Mouse (Mus musculus) WW6 (cell line): ENCODE measurements around the gene Itprid1.

ENCODE experiments used
- DNase-seq: peaks from one replicate; pipeline ENCODE4 v3.0.0-alpha.2; 2013; ENCODE audit warnings: low read depth, low spot score

Gene Itprid1

GRCm38 (mm10) chr6:55836650-55837320, at the start of gene Itprid1:
Gene Itprid1, plus strand, starts transcription at chr6:55836895.
- DNase-seq: no peak

DNA sequence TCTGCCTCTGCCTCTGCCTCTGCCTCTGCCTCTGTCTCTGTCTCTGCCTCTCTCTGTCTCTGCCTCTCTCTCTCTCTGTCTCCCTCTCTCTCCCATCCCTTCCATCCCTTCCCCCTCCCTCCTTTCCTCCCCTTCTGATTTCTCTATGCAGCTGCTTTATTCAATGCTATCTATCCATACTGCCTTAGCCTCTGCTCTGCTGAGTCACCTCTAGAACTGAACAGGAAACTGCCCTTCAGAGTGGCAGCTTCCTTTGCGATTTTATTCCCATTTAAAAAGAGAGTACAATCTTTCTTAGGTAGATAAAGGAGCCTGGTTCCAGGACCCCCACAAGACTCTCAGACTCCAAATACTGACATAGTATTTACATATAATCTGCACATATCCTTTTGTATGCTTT, 47.1 kb upstream of the Itprid1 start:
- DNase-seq: no peak

- peak; percentile 63 for DNase-seq
Observed at GRCm38 (mm10) chr6:55791852-55792496, 44.7 kb upstream of the Itprid1 start.

DNA sequence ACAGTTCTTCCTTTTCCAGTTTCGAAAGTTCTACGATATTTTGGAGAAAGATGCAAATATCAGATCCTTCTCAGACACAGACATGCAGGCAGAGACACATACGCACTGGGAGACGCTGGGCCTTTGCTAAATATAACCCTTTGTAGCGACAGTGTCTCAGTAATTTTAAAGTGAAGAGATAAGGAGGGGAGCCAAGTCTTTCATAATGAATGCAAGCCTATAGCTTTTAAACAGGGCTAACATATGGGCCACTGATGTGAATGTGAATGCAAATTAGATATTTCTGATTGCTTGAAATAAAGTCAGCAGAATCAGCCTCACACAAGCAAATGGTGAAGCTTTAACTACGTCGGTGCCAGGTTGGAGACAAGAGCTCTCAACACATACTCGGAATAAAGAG, 44.2 kb upstream of the Itprid1 start:
- no peak for DNase-seq

DNA sequence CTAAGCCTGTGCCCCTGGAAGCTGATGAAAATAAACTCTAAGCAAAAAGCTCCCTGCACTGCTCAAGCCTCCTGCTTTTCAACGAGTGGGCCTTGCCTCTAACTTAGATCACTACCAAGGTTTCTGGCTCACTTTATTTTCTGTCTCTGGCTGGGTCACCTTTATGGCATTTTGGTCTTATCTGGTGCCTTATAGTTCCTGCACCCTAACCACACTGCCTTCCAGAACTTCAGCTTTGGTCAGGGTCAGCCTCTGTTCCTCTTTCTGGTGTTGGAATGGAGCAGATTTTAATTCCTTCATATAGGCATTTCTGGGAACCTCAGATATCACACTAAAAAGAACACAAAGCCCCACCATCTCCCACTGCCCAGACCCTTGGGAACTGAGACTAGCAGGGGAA, 34.0 kb upstream of the Itprid1 start:
- no peak for DNase-seq

DNA sequence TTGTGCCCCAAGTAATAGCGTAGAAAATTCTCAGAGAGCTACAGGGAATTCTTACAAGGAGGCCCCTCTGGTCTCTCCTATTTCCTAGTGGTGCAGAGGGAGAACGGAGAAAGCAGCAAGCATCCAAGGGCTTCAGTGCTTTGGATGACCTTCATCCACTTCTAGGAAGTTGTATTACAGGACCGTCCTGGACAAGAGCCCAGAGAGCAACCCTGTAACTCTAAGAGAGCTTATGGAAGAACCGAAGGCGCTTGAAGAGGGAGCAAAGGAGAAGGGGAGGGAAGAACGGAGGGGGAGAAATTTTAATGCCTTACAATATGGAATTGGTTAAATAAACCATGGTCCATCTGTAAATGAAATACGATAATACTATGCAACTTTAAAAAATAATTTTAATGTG, 33.3 kb upstream of the Itprid1 start:
- DNase-seq: no peak

DNA sequence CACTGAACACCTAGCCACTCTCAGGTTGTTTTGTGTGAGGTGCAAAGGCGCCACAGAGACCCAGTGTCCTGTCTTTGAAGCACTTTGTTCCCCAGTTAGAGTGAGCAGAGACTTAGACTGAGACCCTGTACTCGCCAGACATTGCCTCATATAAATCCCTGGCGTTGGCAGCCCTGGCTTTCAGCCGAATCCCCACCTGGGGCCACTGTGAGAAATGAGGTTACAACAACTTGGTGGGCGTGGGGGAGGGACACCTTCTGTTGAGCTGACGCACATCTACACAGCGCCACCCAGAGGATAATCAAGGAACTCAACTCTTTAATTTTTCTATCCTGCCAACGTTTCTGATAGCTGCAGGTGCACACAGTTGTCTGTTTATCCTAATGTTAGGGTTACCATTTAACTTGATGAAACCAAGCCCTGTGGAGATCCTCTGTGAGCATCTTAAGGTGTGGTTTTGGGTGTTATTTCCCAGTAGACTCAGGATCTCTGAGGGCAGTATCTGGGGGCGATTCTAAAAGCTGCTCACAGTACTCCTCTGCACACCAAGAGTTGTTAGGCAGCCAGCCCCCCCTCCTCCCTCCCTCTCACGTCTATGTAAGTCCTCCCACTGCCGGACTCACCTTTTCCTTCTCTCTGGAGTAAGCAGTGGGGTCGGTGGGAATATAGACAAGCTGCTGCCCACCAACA, 32.6 kb upstream of the Itprid1 start:
- DNase-seq: peak; percentile 38

GRCm38 (mm10) chr6:55804681-55805000, 32.1 kb upstream of the Itprid1 start:
- DNase-seq: no peak

DNA sequence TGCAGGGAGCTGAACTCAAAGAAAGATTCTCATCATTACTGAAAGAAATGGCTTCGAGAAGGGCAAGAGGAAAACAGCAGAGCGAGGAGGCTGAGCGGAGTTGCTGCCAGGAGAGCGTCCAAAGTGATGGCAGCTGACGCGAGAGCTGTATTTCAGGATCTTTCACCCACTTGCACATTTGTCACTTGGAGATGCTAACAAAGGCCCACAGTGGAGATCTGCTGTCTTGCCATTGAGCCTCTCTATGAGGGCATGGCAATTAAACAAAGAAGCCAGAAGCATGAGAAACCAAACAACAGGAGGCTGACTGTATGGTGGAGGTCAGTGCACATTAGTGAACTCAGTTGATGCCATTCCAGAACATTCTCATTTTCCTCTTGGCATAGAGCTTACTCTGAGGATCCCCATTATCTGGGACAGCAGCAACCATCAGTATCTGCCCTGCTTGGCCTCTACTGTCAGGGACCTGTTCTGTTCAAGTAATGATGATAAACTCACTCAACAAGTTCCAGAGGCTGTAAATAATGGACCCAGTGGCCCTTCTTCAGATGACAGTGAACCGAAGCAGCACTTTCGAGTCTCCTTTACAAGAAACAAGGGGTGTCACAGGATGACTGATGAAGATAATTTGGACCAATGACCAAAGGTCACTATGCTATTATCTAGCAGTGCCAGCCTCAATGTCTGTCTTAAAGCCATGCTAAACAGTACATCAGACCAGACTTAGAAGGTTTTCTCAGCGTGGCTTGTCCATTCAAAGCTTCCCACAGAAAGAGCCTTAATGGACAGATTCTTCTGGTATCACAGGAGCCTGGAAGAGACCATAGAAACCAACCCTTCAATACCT, 31.2 kb upstream of the Itprid1 start:
- no peak for DNase-seq

GRCm38 (mm10) chr6:55806537-55806936, 30.2 kb upstream of the Itprid1 start:
- no peak for DNase-seq

DNA sequence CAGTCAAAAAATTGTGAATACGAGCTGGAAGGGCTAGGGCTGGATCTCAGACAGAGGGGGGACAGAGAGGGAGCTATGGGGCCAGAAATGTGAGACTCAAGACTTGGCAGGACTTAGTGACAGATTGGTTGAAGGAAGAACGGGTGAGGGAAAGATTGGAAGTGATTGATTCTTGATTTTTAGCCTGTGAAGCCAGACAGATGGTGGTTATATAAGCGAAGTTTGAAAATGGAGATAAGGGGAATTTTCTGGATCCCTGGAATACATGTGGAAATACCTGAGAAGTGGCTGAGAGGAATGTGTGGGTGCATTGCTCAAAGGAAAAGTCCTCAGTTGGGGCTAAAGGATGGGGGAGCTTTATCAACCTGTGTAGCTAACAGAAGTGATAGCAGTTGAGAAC, 28.0 kb upstream of the Itprid1 start:
- no peak for DNase-seq

GRCm38 (mm10) chr6:55811153-55811552, 25.5 kb upstream of the Itprid1 start:
- no peak for DNase-seq

DNA sequence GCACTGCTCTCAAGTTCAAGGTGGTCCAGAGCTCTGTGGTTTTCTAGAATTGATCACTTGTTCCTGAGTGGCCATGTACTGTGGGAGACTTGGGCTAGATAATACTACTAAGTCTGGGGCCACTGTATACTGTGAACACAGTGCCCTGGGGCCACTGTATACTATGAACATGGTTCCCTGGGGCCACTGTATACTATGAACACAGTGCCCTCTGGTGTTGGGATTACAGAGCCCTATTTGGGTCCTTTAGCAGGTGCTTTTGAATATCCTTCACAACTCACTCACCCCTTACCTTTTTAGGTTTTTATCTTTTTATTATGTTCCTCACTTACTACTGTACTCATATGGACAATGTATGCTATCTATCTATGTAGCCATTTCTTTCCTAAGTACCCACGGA, 24.3 kb upstream of the Itprid1 start:
- no peak for DNase-seq

GRCm38 (mm10) chr6:55814184-55814926, 22.3 kb upstream of the Itprid1 start:
- no peak for DNase-seq

- DNase-seq: no peak
Observed at GRCm38 (mm10) chr6:55816911-55817310, 19.8 kb upstream of the Itprid1 start.

- DNase-seq: no peak
Observed at GRCm38 (mm10) chr6:55829722-55830121, 7.0 kb upstream of the Itprid1 start.

GRCm38 (mm10) chr6:55852589-55852988, 15.9 kb downstream of the Itprid1 start:
- DNase-seq: no peak

GRCm38 (mm10) chr6:55856085-55856484, 19.4 kb downstream of the Itprid1 start:
- DNase-seq: no peak

DNA sequence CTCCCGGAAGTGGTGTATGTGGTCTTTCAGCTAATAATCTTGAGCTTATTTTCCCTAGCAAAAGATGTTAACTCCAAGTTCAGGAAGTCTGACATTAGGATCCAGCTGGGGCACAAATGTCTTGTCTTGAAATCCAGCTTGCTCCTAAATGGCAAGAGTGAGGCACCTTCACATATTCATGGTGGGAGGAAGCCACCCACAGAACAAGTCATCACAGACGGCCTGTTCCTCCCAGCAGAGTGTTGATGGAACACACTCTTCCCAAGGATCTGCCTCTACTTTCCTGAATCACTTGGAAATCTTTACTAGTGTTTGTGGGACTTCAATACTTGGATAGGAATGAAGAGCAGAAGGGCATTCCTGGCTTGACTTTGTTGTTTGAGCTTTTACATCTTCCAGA, 28.5 kb downstream of the Itprid1 start:
- no peak for DNase-seq

GRCm38 (mm10) chr6:55879356-55879960, 42.8 kb downstream of the Itprid1 start:
- no peak for DNase-seq

- DNase-seq: no peak
Observed at GRCm38 (mm10) chr6:55880886-55881285, 44.2 kb downstream of the Itprid1 start.
